Mouse (Mus musculus): ENCODE data around the gene Bsn.

GRCm38 (mm10) chr9:108157451-108157850 is 32.7 kb downstream of the Bsn start:
- TF ChIP-seq CTCF (IDR thresholded peaks at IDR 0.05; ENCODE audit: low read depth) (no peak), EP300 (IDR thresholded peaks at IDR 0.05; ENCODE audit: low read depth) (no peak)
